Mouse (Mus musculus) gastrocnemius, postnatal 25 days (tissue): ENCODE data around the gene Cd34. TPM values are rescaled to one million over a fixed set of nuclear protein-coding genes. Genes with fewer than 3 reads are reported as not detected.
A peak's percentile ranks its signal among the peaks of the same experiment; 100 is the strongest.

ENCODE experiments used
- DNase-seq: peaks from one replicate; pipeline ENCODE4 v3.0.0; 2022
- long read RNA-seq, 2 experiments: library from polyadenylated mRNA; stranded (forward); transcript quantifications; one replicate each; pipeline ENCODE4 v2.0.0; 2021
- total RNA-seq, 2 experiments: library from RNA; stranded (reverse); gene quantifications; 1 replicate in 1 of 2; 2 replicates in 1 of 2; pipeline ENCODE4 v1.2.3; 2021

Gene Cd34
- total RNA-seq, result 10 to 100 TPM; 43.0 to 50.7 TPM
- long read RNA-seq, experiment 1, transcript Cd34-201 (8 exons, 2,454 nt), result major isoform, 18 of 38 reads
- long read RNA-seq, experiment 1, transcript Cd34-202 (8 exons, 2,554 nt), result minor isoform, 8 of 38 reads
- long read RNA-seq, experiment 1, partial matches to known transcripts, result 11 of 38 reads
- long read RNA-seq, experiment 1, other reads (novel, unspliced or antisense), result 1 of 38 reads
- long read RNA-seq, experiment 2, transcript Cd34-202 (8 exons, 2,554 nt), result minor isoform, 18 of 70 reads
- long read RNA-seq, experiment 2, transcript Cd34-201 (8 exons, 2,454 nt), result major isoform, 40 of 70 reads
- long read RNA-seq, experiment 2, partial matches to known transcripts, result 4 of 70 reads
- long read RNA-seq, experiment 2, other reads (novel, unspliced or antisense), result 8 of 70 reads

- peak; percentile 87 for DNase-seq
These were observed at the start of gene Cd34 for GRCm38 (mm10) chr1:194938715-194939114. Gene Cd34 (plus strand): TSS chr1:194938819.

GRCm38 (mm10) chr1:194894513-194894912 is 44.1 kb upstream of the Cd34 start:
- no peak for DNase-seq

GRCm38 (mm10) chr1:194895287-194895686 is 43.3 kb upstream of the Cd34 start:
- DNase-seq, result no peak

- no peak for DNase-seq
These were observed 37.5 kb upstream of the Cd34 start for GRCm38 (mm10) chr1:194901075-194901474.

- no peak for DNase-seq
These were observed 36.8 kb upstream of the Cd34 start for GRCm38 (mm10) chr1:194901826-194902225.

- no peak for DNase-seq
These were observed 29.7 kb upstream of the Cd34 start for GRCm38 (mm10) chr1:194908956-194909355.

GRCm38 (mm10) chr1:194925753-194926350 is 12.8 kb upstream of the Cd34 start:
- DNase-seq, result no peak

GRCm38 (mm10) chr1:194927887-194928286 is 10.7 kb upstream of the Cd34 start:
- DNase-seq, result no peak

- DNase-seq, result no peak
These were observed 9.2 kb upstream of the Cd34 start for GRCm38 (mm10) chr1:194929275-194929971.

- DNase-seq, result peak; percentile 84
These were observed 8.7 kb upstream of the Cd34 start for GRCm38 (mm10) chr1:194929972-194930355.

GRCm38 (mm10) chr1:194930706-194931105 is 7.9 kb upstream of the Cd34 start:
- peak; percentile 51 for DNase-seq

- DNase-seq, result no peak
These were observed 3.3 kb upstream of the Cd34 start for GRCm38 (mm10) chr1:194935351-194935750.

GRCm38 (mm10) chr1:194941528-194941927 is 2.9 kb downstream of the Cd34 start:
- DNase-seq, result no peak

- no peak for DNase-seq
These were observed 4.3 kb downstream of the Cd34 start for GRCm38 (mm10) chr1:194942912-194943311.

- DNase-seq, result no peak
These were observed 4.9 kb downstream of the Cd34 start for GRCm38 (mm10) chr1:194943485-194943884.

GRCm38 (mm10) chr1:194945382-194945781 is 6.8 kb downstream of the Cd34 start:
- peak; percentile 81 for DNase-seq

- no peak for DNase-seq
These were observed 7.8 kb downstream of the Cd34 start for GRCm38 (mm10) chr1:194946467-194946866.

GRCm38 (mm10) chr1:194950913-194951312 is 12.3 kb downstream of the Cd34 start:
- no peak for DNase-seq

- DNase-seq, result no peak
These were observed 14.3 kb downstream of the Cd34 start for GRCm38 (mm10) chr1:194952891-194953290.

- no peak for DNase-seq
These were observed 16.1 kb downstream of the Cd34 start for GRCm38 (mm10) chr1:194954694-194955093.

- no peak for DNase-seq
These were observed 17.1 kb downstream of the Cd34 start for GRCm38 (mm10) chr1:194955749-194956148.

- DNase-seq, result no peak
These were observed 18.4 kb downstream of the Cd34 start for GRCm38 (mm10) chr1:194957021-194957420.

GRCm38 (mm10) chr1:194962181-194962580 is 23.6 kb downstream of the Cd34 start:
- DNase-seq, result peak; percentile 34
